Mouse (Mus musculus) midbrain, embryonic 11.5 days (tissue): ENCODE measurements at regions not wholly inside any gene's neighbourhood (a gene's known extent, or its start where the extent isn't known, plus 50 kb on each side); places are given as distances from the start of the nearest gene placed in this dataset.
"Not testable (repeated sequence)": the region's sequence is repeated elsewhere in the genome, so short reads cannot be mapped to it uniquely, and the experiment has no call there.

Experiments used
- ATAC-seq: fragments of 200-750 bp; cut with Nextera tagmentation; 2 replicates; pipeline ENCODE4 v1.8.0; 2017; ENCODE audit warnings: moderate TSS enrichment, moderate library complexity; ENCODE audit not compliant: low FRiP score
- DNase-seq: peaks from one replicate; pipeline ENCODE4 v3.0.0; 2015; ENCODE audit warnings: low spot score; ENCODE audit errors: missing footprints
- H3K27ac ChIP-seq: fragments of 300-500 bp; sonication (generic); 2 replicates; pipeline ENCODE4 v1.5.1; 2014; ENCODE audit warnings: low read depth, low read length
- H3K27me3 ChIP-seq: fragments of 300-500 bp; sonication (generic); 2 replicates; pipeline ENCODE4 v1.6.1; 2014; ENCODE audit warnings: mild to moderate bottlenecking, low read length, moderate library complexity, mixed read lengths; ENCODE audit not compliant: control insufficient read depth, insufficient read depth
- H3K36me3 ChIP-seq: fragments of 300-500 bp; sonication (generic); 2 replicates; pipeline ENCODE4 v1.6.1; 2014; ENCODE audit warnings: mild to moderate bottlenecking, low read length, moderate library complexity, mixed read lengths; ENCODE audit not compliant: control insufficient read depth, insufficient read depth
- H3K4me1 ChIP-seq: fragments of 300-500 bp; sonication (generic); 2 replicates; pipeline ENCODE4 v1.6.1; 2014; ENCODE audit warnings: low read length; ENCODE audit not compliant: control insufficient read depth, insufficient read depth
- H3K4me2 ChIP-seq: fragments of 300-500 bp; sonication (generic); 2 replicates; pipeline ENCODE4 v1.6.1; 2014; ENCODE audit warnings: mild to moderate bottlenecking, moderate library complexity
- H3K4me3 ChIP-seq: fragments of 300-500 bp; sonication (generic); 2 replicates; pipeline ENCODE4 v1.5.1; 2014; ENCODE audit warnings: low read depth, low read length
- H3K9ac ChIP-seq: fragments of 300-500 bp; sonication (generic); 2 replicates; pipeline ENCODE4 v1.6.1; 2014; ENCODE audit warnings: low read length
- H3K9me3 ChIP-seq: fragments of 300-500 bp; sonication (generic); 2 replicates; pipeline ENCODE4 v1.6.1; 2016; ENCODE audit warnings: low read length; ENCODE audit not compliant: control insufficient read depth
- WGBS: fragments of 180-500 bp; shearing (Covaris S2); extraction: QIAGEN DNeasy Blood & Tissue Kit; methylation state at CpG from one replicate; pipeline ENCODE4 v1.1.7; 2014; 5-methylcytosine and 5-hydroxymethylcytosine counted together

GRCm38 (mm10) chr11:22458951-22459703 is 52.8 kb upstream of the Tmem17 start:
- Histone ChIP-seq H3K27me3 (no peaks in the 10 kb centered on the region), H3K9ac (no peak overlapping the region), H3K9me3 (no peaks in the 10 kb centered on the region), H3K27ac (no peak overlapping the region), H3K4me1 (no peaks in the 10 kb centered on the region), H3K4me3 (no peak overlapping the region), H3K4me2 (no peak overlapping the region), H3K36me3 (no peaks in the 10 kb centered on the region)
- ATAC-seq, result no peak
- peak; percentile 81 for DNase-seq
- WGBS, result 61% methylated on average over 5 of the region's 5 CpGs

- not testable (repeated sequence) for DNase-seq
Measured at GRCm38 (mm10) chr11:22461019-22461735, 50.7 kb upstream of the Tmem17 start.

More at GRCm38 (mm10) chr11:22461019-22461735, 50.7 kb upstream of the Tmem17 start:
- 89% methylated on average over 8 of the region's 8 CpGs for WGBS
- not testable (repeated sequence) for H3K27me3 ChIP-seq, H3K36me3 ChIP-seq, H3K4me3 ChIP-seq, H3K9me3 ChIP-seq, H3K27ac ChIP-seq, H3K9ac ChIP-seq, H3K4me1 ChIP-seq, ATAC-seq, H3K4me2 ChIP-seq
